Mouse (Mus musculus): Measurements from ENCODE around the gene Slc5a2. TPM values are rescaled to one million over a fixed set of nuclear protein-coding genes. Genes with fewer than 3 reads are reported as not detected.

The Slc5a2 gene
- polyA plus RNA-seq, 1 experiment: 0.53 TPM

GRCm38 (mm10) chr7:128297291-128297616 is 31.8 kb downstream of the Slc5a2 start:
- Histone ChIP-seq H3K36me3 (ENCODE audit: control insufficient read depth, insufficient read depth, low read length) (no peaks in the 10 kb centered on the region), H3K27me3 (ENCODE audit: control insufficient read depth, insufficient read depth, low read length) (no peaks in the 10 kb centered on the region; the same call in 1 of the 2 replicates), H3K27ac (ENCODE audit: insufficient read depth, low read length) (no peak overlapping the region; the same call in 1 of the 2 replicates), H3K4me3 (ENCODE audit: extremely low read depth, insufficient read depth, insufficient read length) (peak overlapping the region; percentile 86), H3K4me1 (ENCODE audit: control insufficient read depth, insufficient read depth, insufficient read length) (peaks cover 5% of the 10 kb centered on the region; the same call in 1 of the 2 replicates)
- no peak for DNase-seq (ENCODE audit: low read depth in 1 of 2, low spot score in 2 of 2)
- TF ChIP-seq CTCF (IDR thresholded peaks at IDR 0.05; ENCODE audit: extremely low read depth, insufficient read depth, insufficient read length, insufficient replicate concordance) (no peak), POLR2A (IDR thresholded peaks at IDR 0.05; ENCODE audit: low read depth, low read length) (no peak)
- 35% methylated on average over 10 of the region's 10 CpGs for WGBS

GRCm38 (mm10) chr7:128297617-128298480 is 32.4 kb downstream of the Slc5a2 start, which contains the start of gene BC017158:
BC017158 (minus strand) TSS chr7:128298170.
- Histone ChIP-seq H3K27me3 (ENCODE audit: control insufficient read depth, insufficient read depth, low read length) (no peaks in the 10 kb centered on the region; the same call in 1 of the 2 replicates), H3K27ac (ENCODE audit: insufficient read depth, low read length) (peak within 1 kb of the TSS; percentile 52), H3K4me3 (ENCODE audit: extremely low read depth, insufficient read depth, insufficient read length) (peak within 1 kb of the TSS; percentile 86), H3K36me3 (ENCODE audit: control insufficient read depth, insufficient read depth, low read length) (no peaks in the 10 kb centered on the region), H3K4me1 (ENCODE audit: control insufficient read depth, insufficient read depth, insufficient read length) (peaks cover 5% of the 10 kb centered on the region; the same call in 1 of the 2 replicates)
- TF ChIP-seq POLR2A (IDR thresholded peaks at IDR 0.05; ENCODE audit: low read depth, low read length) (no peak), CTCF (IDR thresholded peaks at IDR 0.05; ENCODE audit: extremely low read depth, insufficient read depth, insufficient read length, insufficient replicate concordance) (no peak)
- WGBS: under 1% methylated on average over 47 of the region's 47 CpGs
- peak; percentile 36 to 59 for DNase-seq (ENCODE audit: low read depth in 1 of 2, low spot score in 2 of 2)

DNA sequence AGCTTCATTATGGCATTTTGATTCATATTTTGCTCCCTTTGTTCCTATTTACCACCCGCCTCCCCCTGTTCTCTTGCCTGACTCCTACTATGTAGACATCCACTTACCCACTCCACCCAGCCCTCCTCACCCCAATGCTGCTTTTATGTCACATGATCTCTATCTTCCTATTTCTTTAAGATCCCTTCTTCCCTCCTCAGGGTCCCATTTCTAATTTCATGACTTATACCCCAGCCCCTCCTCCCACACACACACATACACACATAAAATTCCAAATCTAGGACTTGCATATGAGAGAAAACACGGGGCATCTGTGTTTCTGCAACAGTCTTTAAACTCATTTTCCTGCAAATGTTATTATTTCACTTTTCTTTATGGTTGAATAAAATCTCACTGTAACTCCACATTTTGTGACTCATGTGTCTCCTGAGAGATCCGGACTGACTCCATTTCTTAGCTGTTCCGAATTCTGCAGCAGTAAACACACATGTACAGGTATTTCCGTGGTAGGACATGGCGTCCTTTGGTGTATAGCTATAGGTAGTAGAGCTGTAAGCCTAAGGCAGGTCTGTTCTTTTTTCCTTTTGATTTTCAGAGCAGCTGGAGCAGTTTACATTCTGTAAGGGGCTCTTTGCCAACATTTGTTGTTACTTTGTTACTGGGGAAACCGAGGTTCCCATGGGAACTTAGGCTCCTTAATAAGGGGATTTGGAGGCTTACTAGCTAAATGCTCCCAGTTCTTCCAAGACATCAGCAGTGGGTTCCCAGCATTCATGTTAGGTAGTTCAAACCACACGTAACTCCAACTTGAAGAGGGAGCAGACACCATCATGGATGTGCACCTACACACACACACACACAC is 33.3 kb downstream of the Slc5a2 start:
- Histone ChIP-seq H3K4me1 (ENCODE audit: control insufficient read depth, insufficient read depth, insufficient read length) (peaks cover 5% of the 10 kb centered on the region; the same call in 1 of the 2 replicates), H3K36me3 (ENCODE audit: control insufficient read depth, insufficient read depth, low read length) (no peaks in the 10 kb centered on the region), H3K27me3 (ENCODE audit: control insufficient read depth, insufficient read depth, low read length) (no peaks in the 10 kb centered on the region; the same call in 1 of the 2 replicates), H3K4me3 (ENCODE audit: extremely low read depth, insufficient read depth, insufficient read length) (no peak overlapping the region), H3K27ac (ENCODE audit: insufficient read depth, low read length) (no peak overlapping the region)
- TF ChIP-seq POLR2A (IDR thresholded peaks at IDR 0.05; ENCODE audit: low read depth, low read length): no peak
- TF ChIP-seq CTCF (IDR thresholded peaks at IDR 0.05; ENCODE audit: extremely low read depth, insufficient read depth, insufficient read length, insufficient replicate concordance): no peak
- 82% methylated on average over 8 of the region's 8 CpGs for WGBS
- no peak for DNase-seq (ENCODE audit: low read depth in 1 of 2, low spot score in 2 of 2)

GRCm38 (mm10) chr7:128300952-128301351 is 35.5 kb downstream of the Slc5a2 start:
- Histone ChIP-seq H3K4me1 (ENCODE audit: control insufficient read depth, insufficient read depth, insufficient read length) (peaks cover 5% of the 10 kb centered on the region), H3K27me3 (ENCODE audit: control insufficient read depth, insufficient read depth, low read length) (no peaks in the 10 kb centered on the region; the same call in 1 of the 2 replicates), H3K27ac (ENCODE audit: insufficient read depth, low read length) (no peak overlapping the region), H3K36me3 (ENCODE audit: control insufficient read depth, insufficient read depth, low read length) (no peaks in the 10 kb centered on the region), H3K4me3 (ENCODE audit: extremely low read depth, insufficient read depth, insufficient read length) (no peak overlapping the region)
- WGBS: 84% methylated on average over 3 of the region's 3 CpGs
- TF ChIP-seq POLR2A (IDR thresholded peaks at IDR 0.05; ENCODE audit: low read depth, low read length) (no peak), CTCF (IDR thresholded peaks at IDR 0.05; ENCODE audit: extremely low read depth, insufficient read depth, insufficient read length, insufficient replicate concordance) (no peak)
- DNase-seq (ENCODE audit: low read depth in 1 of 2, low spot score in 2 of 2): no peak

- no peak overlapping the region for H3K4me3 ChIP-seq (ENCODE audit: extremely low read depth, insufficient read depth, insufficient read length)
- TF ChIP-seq CTCF (IDR thresholded peaks at IDR 0.05; ENCODE audit: extremely low read depth, insufficient read depth, insufficient read length, insufficient replicate concordance) (no peak), POLR2A (IDR thresholded peaks at IDR 0.05; ENCODE audit: low read depth, low read length) (no peak)
- WGBS: 68% methylated on average over 3 of the region's 3 CpGs
- peaks cover 4% of the 10 kb centered on the region for H3K4me1 ChIP-seq (ENCODE audit: control insufficient read depth, insufficient read depth, insufficient read length)
- H3K27ac ChIP-seq (ENCODE audit: insufficient read depth, low read length): no peak overlapping the region
- H3K27me3 ChIP-seq (ENCODE audit: control insufficient read depth, insufficient read depth, low read length): no peaks in the 10 kb centered on the region; the same call in 1 of the 2 replicates
- no peaks in the 10 kb centered on the region for H3K36me3 ChIP-seq (ENCODE audit: control insufficient read depth, insufficient read depth, low read length)
- DNase-seq (ENCODE audit: low read depth in 1 of 2, low spot score in 2 of 2): no peak
Measured at GRCm38 (mm10) chr7:128302151-128302550, 36.7 kb downstream of the Slc5a2 start.

DNA sequence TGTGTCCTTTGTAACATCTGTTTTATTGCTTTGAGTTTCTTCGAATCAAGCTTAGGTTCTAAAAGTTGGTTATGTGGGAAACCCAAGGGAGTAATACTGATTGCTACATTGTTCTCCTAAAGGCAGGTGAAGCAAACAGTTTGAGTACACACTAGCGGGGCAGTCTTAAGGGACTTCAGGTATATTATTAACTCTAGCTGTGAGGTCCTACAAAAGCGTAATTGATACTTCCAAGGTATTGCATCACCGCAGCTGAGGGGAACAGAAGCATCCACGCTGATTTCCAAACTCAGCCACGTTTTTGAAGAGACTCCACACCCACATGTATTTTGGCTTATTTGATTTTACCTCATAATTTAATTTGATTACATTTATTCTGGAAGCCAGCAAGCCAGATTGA is 38.7 kb downstream of the Slc5a2 start:
- Histone ChIP-seq H3K27me3 (ENCODE audit: control insufficient read depth, insufficient read depth, low read length) (no peaks in the 10 kb centered on the region; the same call in 1 of the 2 replicates), H3K36me3 (ENCODE audit: control insufficient read depth, insufficient read depth, low read length) (no peaks in the 10 kb centered on the region), H3K27ac (ENCODE audit: insufficient read depth, low read length) (no peak overlapping the region), H3K4me1 (ENCODE audit: control insufficient read depth, insufficient read depth, insufficient read length) (no peaks in the 10 kb centered on the region; the same call in 1 of the 2 replicates), H3K4me3 (ENCODE audit: extremely low read depth, insufficient read depth, insufficient read length) (no peak overlapping the region)
- DNase-seq (ENCODE audit: low read depth in 1 of 2, low spot score in 2 of 2): no peak
- 93% methylated on average over 6 of the region's 6 CpGs for WGBS
- no peak for TF ChIP-seq POLR2A (IDR thresholded peaks at IDR 0.05; ENCODE audit: low read depth, low read length)
- TF ChIP-seq CTCF (IDR thresholded peaks at IDR 0.05; ENCODE audit: extremely low read depth, insufficient read depth, insufficient read length, insufficient replicate concordance): no peak

Data from spleen, adult 2 months (tissue).